Mouse (Mus musculus) embryo, embryonic 11 days (tissue): ENCODE measurements around the gene Smtn.

ENCODE experiments used
- DNase-seq: peaks from one replicate; pipeline ENCODE4 v3.0.0-alpha.2; 2015

Gene Smtn

DNA sequence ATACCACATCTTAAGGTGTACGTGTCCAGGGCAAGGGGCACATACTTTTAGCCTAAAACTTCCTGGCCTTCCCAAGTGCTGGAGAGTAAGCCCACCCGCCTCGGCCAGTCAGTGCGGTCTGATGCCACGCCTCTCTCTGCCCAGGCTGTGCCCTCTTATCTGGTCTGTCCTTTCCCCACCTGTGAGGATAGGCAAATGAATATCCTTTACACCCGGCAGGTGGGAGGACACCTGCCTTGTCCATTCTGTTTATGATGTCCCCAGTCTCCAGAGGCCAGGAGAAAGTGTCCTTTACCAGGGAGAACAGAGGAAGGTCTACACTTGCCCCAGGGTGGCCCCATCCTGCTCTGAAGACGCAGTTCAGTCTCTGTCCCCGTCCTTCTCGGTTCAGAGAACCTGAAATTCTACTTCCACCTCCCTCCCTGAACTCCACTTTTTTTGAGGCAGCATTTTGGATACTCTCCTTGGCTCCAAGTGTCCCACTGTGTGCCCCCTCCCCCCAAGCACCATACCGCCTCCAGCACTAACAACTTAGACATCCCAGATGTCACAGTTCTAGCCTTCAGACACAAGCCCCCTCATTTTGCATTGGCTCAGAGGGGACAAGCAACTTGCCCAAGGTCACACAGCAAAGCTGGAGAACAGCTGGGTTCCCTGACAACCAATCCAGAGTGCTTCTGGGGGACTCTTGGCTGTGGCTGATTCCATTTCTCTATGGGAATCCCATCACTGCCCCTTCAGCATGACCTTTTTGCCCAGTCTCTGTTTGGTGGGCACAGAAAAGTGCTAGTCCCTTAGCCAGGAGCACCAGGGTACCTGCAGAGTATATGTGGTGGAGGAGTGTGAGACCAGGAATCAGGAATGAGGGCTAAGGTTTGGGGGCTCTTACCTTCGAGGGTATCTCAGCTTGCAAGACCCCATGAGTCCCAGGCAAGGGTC is 36.4 kb downstream of the Smtn start:
- no peak for DNase-seq

DNA sequence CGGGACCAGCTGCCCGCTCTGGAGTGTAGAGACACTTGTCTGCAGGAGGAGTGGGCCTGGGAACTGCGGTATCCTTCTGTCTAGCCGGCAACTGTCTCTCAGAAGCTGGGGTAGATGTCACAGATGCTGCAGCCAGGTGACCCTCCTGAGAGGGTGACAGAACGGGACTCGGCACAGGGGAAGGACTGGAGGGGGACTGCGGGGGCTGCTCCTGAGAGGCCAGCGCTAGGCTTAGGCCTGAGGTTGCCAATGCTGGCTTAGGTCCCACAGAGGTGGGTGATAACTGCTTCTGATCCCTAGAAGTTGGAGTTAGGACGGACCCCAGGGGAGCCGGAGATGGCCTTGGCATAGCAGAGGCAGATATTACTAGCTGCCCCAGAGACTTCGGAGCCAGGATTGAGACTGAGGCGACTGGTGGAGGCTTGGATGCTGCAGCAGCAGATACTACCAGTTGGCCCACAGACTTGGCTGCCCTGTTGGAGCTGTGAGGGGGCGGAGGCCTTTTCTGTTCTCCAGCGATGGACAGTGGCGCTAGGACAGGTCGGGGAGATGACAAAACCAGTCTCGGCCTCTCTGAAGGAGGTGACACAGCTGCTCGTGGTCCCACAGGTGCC is 37.8 kb downstream of the Smtn start:
- no peak for DNase-seq

DNA sequence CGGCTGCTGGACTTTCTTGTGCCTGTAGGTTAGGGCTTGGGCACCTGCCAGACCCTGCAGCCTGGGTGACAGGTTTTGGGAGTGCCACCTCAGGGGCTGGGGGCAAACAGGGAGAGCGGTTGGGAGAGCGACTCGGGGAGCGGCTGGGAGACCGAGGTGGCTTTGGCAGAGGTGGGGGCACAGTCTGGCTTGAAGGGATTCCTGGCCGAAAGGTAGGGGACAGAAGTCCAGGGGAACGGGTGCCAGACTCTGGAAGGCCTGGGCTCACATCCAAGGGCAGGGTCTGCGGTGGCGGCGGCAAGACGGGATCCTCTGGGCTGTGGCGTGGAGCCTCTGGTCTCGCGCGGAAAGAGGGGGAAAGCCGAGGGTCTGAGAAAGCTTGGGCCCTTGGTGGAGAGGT is 38.4 kb downstream of the Smtn start:
- no peak for DNase-seq

DNA sequence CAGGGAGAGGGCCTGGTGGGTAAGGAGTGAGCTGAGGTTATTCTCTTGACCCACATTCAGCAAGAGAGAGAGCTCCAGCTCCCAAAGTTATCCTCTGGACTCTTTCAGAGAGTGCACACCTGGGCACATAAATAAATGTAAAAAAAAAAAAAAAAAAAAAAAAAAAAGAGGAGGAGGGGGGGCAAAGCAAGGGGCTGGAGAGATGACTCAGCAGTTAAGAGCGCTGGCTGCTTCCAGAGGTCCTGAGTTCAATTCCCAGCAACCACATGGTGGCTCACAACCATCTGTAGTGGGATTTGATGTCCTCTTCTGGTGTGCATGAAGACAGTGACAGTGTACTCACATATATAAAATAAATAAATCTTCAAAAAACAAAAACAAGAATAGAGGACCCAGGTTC is 43.1 kb downstream of the Smtn start:
- DNase-seq: no peak

DNA sequence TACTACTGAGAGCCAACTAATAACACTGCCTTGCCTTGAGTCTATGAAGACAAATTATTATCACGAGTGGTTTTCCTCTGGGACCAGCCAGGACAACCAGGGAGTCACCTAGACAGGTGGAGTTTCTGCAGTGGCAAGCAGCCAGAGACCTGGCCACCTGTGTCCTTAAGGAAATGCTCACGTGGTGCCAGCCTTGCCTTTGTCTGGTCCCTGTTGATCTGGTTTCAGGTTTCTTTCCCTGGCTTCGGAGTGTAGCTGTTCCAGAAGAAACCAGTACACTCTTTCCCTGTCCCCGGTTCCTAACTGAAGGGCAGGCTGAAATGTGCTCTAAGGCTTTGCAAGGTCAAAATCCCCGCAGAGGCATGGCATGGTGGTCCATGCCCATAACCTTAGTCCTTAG is 43.7 kb downstream of the Smtn start:
- no peak for DNase-seq

DNA sequence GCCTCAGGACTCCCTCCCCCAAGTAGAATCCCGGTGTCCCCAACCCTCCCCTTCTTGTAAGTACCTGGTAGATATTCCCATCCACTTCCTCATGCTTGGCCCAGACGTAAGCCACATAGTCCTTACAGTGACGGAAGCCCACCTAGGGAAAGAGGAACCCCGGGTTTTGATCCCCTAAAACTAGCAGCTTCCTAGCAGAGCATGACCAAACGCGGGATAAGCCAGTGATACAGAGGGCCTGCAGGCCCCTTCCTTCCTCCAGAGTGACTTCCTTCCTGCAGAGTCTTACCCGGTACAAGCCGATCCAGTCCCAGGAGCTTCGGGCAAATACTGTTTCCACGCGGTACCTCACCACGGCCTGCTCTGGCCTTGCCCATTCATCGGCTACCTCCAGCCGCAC is 44.9 kb downstream of the Smtn start:
- no peak for DNase-seq

DNA sequence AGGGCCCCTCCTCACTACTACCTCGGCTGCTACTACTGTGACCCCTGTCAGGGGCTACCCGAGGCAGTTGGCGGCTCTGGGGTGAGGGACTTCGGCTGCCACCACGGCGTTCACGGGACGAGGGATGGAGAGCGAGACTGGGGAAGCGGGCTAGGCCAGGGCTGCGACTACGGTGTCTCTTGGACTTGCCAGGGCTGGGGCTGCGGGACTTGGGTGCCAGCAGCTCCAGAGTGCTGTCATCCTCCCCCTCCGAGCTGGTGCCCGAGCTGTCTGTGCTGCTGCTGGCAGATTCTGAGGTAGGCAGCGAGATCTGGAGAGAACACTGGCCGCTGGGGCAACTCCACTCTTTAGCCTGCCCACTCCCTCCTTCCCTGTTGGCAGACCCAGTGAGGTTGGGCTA is 45.6 kb downstream of the Smtn start:
- no peak for DNase-seq

DNA sequence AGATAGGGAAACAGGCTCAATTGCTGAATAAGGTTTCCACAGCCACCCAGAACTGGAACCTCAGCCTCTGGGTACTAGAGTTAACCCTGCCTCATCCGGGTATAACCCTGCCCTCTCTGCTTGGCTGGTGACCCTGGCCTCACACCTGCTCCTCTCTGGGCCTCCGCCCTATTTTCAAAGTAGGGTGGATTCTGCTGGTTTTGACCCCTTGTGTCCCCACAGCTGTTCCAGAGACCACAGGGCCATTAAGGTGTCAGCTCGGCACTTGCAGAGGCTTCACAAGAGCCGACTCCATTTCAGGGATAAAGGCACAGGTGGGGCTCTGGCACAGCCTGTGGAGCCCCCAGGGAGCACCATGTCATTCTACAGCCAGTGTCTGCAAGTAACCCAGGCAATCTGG is 47.7 kb downstream of the Smtn start:
- DNase-seq: no peak

DNA sequence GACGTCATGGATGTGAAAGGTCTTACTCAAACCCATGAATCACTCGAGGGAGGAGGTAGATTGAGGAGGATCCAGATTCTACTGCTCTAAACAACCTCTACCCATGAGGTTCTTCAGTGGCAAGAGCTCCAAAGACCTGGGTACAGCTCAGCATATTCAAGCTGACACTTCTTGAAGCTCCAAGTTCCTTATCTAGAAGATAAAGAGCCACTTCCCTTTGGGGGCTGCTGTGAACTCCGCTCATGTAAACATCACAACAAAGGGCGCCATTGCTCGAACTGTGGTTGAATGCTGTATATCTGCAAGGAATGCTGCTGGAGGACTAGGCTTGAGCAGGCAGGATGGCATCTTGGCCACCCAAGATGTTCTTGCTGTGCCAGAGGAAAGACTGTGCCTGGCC is 51.4 kb downstream of the Smtn start:
- DNase-seq: no peak

DNA sequence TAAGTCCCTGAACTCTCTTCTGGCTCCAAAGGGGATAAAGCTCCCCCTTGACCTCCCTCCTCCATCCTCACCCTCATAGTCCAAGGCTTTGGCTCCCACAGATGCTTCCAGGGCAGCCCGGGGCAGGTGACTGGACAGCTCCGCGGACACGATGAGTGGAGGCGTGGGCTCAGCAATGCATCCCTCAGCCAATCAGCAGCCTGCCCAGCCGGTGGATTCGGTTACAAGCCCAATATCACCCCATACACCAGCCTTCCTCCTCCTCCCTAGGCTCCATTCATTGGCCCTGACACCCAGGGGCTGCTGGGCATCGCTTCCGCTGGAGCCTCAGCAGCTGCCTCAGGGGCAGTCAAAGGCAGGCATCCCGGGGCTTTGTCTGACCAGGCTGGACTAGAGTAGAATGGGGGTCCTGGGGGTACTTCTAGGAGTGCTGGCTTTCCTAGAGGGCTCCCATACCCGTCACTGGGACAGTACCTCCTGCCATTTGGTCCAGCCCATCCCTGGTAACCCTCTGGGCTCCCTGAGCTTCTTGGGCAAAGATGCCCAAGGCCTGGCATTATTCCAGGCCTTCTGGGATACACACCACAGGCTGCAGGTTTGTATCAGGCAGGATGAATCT is 52.4 kb downstream of the Smtn start, which contains the start of gene Pla2g3:
Pla2g3 (plus strand) TSS at position 333 of the 619 bp plus-strand sequence.
- peak; percentile 49 for DNase-seq

DNA sequence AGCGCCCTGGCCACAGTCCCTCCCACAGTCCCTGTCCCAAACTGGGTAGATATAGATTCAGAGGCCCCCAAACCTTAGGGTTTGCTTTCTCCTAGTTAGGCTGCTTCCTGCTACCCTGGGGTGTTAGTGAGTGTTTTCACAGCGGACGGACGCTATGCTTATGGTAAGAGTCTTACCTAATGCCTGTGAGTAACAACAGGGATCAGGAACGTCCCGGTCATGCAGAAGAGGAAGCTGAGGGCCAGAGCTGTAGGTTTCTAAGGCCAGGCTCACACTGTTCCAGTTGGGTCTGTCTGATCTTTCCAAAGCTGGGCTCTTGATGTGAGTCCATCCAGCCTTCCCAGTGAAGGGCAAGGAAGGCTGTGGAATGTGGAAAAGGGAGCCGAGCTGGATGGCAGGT is 54.1 kb downstream of the Smtn start:
- DNase-seq: no peak

DNA sequence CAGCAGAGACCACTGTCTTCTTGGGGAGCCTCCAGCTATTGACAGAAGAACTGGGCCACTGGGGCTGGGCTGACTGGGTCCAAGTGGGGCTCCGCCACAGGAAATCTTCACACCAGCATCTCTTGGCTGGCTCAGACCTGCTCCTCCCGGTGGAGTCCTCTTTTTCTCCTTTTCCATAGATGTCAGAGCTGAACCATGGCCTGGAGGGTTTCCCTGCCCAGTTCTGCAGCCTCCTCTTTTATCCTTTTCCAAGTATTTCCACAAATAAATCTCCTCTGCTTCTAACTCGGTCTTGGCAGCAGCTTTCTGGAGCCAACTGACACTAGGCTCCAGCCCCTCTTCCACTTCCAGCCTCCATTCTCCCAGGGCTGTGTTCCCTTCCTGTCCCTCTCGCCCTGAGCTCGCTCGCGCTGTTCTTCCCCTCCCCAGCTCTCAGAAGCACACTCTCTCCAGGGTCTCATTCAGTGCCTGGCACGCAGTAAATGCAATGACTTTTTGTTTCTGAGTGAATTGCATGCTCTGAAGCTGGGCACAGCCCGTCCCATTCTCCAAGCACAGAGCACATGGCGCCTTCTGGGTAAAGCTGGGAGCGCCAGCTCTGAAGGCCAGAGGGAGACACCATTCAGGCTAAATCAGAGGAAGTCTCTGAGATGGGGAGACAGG is 56.3 kb downstream of the Smtn start:
- DNase-seq: no peak

DNA sequence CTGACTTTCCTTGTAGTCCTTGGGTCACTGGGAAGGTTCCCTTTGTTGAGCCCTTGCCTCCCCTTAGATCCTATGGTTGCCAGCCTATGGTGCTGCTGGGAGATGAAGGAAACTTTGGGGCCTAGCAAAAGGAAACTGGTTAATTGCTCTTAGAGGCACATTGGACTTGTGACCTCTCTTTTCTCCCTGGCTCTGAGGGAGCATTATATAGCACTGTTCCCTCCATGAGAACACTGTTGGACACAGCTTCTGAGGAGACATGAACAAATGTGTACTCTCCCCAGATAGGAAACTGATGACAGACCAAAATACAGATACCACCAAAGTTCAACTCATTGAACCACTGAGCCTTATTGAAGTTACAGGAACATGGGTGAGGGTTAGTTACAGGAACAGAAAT is 64.9 kb downstream of the Smtn start:
- DNase-seq: no peak

DNA sequence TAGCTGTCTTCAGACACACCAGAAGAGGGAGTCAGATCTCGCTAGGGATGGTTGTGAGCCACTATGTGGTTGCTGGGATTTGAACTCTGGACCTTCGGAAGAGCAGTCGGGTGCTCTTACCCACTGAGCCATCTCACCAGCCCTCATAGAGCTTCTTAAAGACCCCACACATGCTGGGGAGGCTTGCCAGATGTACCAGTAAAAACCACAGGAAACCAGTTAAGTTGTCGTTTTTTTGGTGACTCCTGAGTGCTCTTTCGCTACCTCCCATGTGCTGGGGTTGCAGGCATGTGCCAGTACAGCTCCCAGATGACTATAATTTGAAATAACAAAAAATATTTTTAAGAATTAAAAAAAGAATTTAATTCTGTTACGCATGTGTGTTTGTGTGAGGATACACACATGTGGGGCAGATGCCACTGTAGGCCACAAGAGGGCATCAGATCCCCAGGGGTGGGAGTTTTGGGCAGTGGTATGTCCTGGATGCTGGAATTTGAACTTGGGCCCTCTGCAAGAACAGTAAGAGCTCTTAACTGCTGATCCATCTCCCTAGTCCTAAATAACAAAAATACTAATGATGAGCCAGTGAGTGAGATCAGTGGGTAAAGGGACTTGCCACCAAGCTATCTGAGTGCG is 65.8 kb downstream of the Smtn start:
- no peak for DNase-seq

DNA sequence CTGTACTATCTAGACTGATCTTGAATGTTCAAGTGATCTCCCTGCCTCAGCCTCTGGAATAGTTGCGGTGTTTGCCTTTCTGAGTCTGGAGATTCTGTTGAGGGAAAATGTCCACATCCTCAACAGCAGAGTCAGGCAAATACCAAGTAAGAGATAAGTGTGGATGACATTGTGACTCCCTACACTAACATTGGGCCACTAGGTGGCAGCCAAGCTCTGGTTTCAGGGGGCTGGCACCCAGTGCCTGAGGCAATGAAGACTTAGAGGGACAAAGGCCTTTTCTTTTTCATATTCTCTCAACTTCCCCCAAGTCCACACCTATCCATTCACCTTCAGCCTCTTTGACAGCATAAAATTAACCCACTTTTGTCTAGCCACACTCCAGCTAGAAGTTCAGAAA is 67.9 kb downstream of the Smtn start:
- DNase-seq: peak; percentile 91

DNA sequence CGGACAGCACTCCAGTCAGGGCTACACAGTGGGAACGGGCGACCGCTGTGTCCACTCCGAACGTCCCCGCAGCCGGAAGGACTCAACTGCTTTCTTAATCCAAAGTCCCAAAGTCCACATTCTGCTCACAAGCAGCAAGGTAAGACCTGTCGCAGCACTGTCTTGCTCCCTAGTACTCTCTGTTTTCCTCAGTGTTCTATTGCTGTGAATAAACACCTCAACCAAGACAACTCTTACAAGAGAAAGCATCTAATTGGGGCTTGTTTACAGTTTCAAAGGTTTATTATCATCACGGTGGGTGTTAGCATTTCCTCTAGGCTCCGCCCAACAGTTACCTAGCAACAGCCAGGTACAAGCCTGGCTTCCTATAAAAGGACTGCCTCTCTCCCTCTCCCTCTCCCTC is 69.0 kb downstream of the Smtn start:
- no peak for DNase-seq
